Mouse (Mus musculus) heart, adult 2 months (tissue): ENCODE data around the gene Rcl1.

Experiments used
- EP300 ChIP-seq: fragments of 200-500 bp; IDR thresholded peaks from 2 replicates; pipeline ENCODE4 v1.6.1; 2011; ENCODE audit warnings: low read depth, low read length, control low read depth; ENCODE audit not compliant: insufficient read depth
- POLR2A ChIP-seq: fragments of 200-500 bp; IDR thresholded peaks from 2 replicates; pipeline ENCODE4 v1.6.1; 2011; ENCODE audit warnings: mild to moderate bottlenecking, low read depth, low read length, control low read depth; ENCODE audit not compliant: insufficient read depth

DNA sequence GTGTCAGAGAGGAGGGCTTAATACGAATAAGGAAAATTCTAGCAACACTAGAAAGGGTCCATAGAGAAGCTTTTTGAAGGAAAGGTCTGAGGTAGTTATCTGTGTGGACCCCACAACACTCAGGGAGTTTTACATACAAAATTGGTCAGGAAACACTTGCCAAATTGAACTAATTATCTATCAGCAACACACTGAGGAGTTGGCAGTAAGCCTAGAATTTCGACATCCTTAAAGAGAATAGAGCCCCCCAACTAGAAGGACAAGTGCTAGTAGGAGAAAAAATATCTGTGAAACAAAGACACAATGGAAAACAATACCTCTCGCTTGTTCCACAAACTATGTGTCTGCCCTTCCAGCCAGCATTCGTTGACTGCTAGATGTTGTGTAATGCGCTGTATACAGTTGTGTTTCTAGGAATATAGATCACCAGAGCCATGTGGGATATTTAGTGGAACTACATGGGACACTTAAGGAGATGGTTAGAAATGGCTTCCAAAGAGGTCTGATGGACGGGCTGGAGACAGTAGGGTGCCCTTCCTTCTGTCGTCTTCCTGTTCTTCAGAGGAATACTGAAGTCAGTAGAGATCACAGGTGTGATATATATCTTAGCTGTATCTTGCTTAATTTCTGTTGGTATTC is 63.5 kb downstream of the Rcl1 start:
- TF ChIP-seq EP300 (no peak), POLR2A (no peak)
